Mouse (Mus musculus): ENCODE data around the gene Purb. TPM values are rescaled to one million over a fixed set of nuclear protein-coding genes. Genes with fewer than 3 reads are reported as not detected.
"Not testable (repeated sequence)": the region's sequence is repeated elsewhere in the genome, so short reads cannot be mapped to it uniquely, and the experiment has no call there.

Purb gene
- total RNA-seq, 2 experiments from 2014 or later, result 61.3 to 65.6 TPM

- DNase-seq (ENCODE audit: low spot score in 2 of 2), result no peak
Measured at GRCm38 (mm10) chr11:6445951-6446350, 29.8 kb downstream of the Purb start.

DNA sequence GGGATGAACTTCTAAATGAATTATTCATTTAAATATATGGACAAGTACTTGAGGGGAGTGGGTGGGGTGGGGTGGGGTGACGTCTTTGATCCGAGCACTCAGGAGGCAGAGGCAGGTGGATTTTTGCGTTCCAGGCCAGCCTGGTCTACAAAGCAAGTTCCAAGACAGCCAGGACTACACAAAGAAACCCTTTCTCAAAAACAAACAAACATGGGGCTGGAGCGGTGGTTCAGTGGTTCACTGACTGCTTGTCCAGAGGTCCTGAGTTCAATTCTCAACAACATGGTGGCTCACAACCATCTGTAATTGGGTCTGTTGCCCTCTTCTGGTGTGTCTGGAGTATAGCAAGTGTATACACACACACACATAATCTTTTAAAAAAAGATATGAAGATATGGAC is 30.3 kb downstream of the Purb start:
- no peak for DNase-seq (ENCODE audit: low spot score in 2 of 2)

GRCm38 (mm10) chr11:6444077-6444853 is 31.5 kb downstream of the Purb start, which contains the start of gene H2afv:
Gene H2afv (minus strand): TSS chr11:6444443.
- DNase-seq (ENCODE audit: low spot score in 2 of 2), result peak; percentile 98 to 99

- no peak for DNase-seq (ENCODE audit: low spot score in 2 of 2)
Measured at GRCm38 (mm10) chr11:6443727-6444076, 32.0 kb downstream of the Purb start.

DNA sequence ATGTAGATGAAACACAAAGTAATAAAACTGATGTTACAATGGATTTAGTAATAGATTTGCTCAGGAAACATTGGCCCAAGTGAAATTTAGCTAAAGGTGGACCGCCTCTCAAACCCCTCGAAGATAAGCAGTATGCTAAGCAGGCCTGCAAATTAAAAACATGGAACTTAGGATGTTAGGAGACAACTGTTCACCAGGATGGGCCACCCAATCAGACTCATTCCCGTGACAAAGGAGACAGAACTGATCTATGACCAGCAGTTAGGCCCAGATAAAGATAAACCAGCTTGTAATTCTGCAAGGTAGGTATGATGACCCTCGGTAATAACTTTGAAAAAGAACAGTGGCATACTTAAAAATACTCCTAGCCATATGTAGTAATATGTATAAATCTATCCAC is 32.6 kb downstream of the Purb start:
- DNase-seq (ENCODE audit: low spot score in 2 of 2), result no peak

- DNase-seq (ENCODE audit: low spot score in 2 of 2), result no peak
Measured at GRCm38 (mm10) chr11:6442566-6442965, 33.2 kb downstream of the Purb start.

GRCm38 (mm10) chr11:6440171-6440570 is 35.5 kb downstream of the Purb start:
- DNase-seq (ENCODE audit: low spot score in 2 of 2), result no peak

- DNase-seq (ENCODE audit: low spot score in 2 of 2), result no peak
Measured at GRCm38 (mm10) chr11:6437667-6438066, 38.0 kb downstream of the Purb start.

DNA sequence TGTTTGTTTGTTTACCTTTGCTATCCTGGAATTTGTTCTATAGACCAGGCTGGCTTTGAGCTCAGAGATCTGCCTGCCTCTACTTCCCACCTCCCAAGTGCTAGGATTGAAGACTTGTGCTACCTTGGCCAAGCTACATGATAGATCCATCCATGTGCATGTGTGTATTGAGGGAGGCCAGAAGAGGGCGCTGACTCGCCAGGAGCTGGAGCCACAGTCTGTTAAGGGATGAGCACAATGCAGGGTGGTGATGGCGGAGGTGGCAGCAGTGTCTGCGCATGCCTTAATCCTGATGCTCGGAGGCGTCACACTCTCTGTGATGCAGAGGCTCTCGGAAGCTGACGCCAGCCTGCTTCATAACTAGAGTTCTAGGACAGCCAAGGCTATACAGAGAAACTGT is 39.3 kb downstream of the Purb start:
- DNase-seq (ENCODE audit: low spot score in 2 of 2), result peak; percentile 48 to 54

DNA sequence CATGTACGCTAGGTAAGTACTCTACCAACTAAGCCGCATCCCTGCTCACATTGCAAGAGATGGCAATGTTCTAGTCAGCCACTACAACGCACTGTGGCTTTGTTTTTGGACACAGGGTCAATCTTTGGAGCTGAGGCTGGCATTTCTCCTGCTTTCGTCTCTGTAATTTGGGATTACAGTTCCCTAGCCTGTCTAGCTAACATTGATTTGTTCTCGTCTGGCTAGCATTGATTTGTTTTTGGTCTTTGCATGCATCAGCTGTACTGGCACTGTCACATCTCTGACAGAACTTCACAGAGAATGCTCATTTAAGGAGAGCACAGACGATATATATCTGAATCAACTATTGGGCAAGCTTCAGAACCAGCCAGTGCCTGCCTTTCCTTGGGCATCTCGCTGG is 45.5 kb downstream of the Purb start:
- DNase-seq (ENCODE audit: low spot score in 2 of 2), result no peak

- DNase-seq (ENCODE audit: low spot score in 2 of 2), result no peak
Measured at GRCm38 (mm10) chr11:6420722-6421350, 54.9 kb downstream of the Purb start.

- no peak for DNase-seq (ENCODE audit: low spot score in 2 of 2)
Measured at GRCm38 (mm10) chr11:6420283-6420703, 55.4 kb downstream of the Purb start.

DNA sequence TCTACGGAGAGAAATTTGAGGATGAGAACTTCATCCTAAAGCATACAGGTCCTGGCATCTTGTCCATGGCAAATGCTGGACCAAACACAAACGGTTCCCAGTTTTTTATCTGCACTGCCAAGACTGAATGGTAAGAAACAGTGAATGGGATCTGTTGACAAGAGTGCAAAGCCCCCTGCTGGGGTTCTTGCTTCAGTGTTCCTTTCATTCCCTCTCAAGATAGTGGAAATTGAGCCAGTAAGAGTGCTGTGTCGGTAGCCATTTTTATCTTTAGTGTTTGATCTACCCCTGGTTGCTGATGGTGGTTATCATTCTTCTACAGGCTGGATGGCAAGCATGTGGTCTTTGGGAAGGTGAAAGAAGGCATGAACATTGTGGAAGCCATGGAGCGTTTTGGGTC is 56.6 kb downstream of the Purb start:
- DNase-seq (ENCODE audit: low spot score in 2 of 2), result not testable (repeated sequence)

- no peak for DNase-seq (ENCODE audit: low spot score in 2 of 2)
Measured at GRCm38 (mm10) chr11:6418751-6419150, 57.0 kb downstream of the Purb start.

Small RNAs within 50 kb of the gene (microRNA-seq; reads per million reads assigned to microRNA genes)
- gene Gm22123 (ENCODE audit: borderline number of aligned reads in 2 of 2), result 0.47 to 1.2 reads per million in 2 experiments

Other genes with a start within 250 kb of the Purb start
- under 1 TPM in 1 of 2 experiments, not detected in 1; 0.06 TPM for gene Npc1l1, start 245.8 kb downstream of the Purb start, total RNA-seq (2021)
- gene Ddx56, start 208.1 kb downstream of the Purb start, total RNA-seq (2021), result 10 to 100 TPM; 48.2 to 52.5 TPM
- gene Tmed4, start 201.0 kb downstream of the Purb start, total RNA-seq (2021), result 100 to 1,000 TPM; 107 to 112 TPM
- gene Ogdh, start 184.3 kb downstream of the Purb start, total RNA-seq (2021), result 100 to 1,000 TPM; 633 to 799 TPM
- gene Zmiz2, start 86.8 kb downstream of the Purb start, total RNA-seq (2021), result 10 to 100 TPM; 48.8 to 51.2 TPM
- gene Ppia, start 60.5 kb downstream of the Purb start, total RNA-seq (2021), result 1,000 to 10,000 TPM; 1,645 to 1,705 TPM
- gene H2afv, start 31.5 kb downstream of the Purb start, total RNA-seq (2021), result 10 to 100 TPM; 46.1 to 49.3 TPM
- 1 to 10 TPM; 1.8 to 4.5 TPM for gene Myo1g, start 45.0 kb upstream of the Purb start, total RNA-seq (2021)
- 10 to 100 TPM; 41.7 to 60.2 TPM for gene Ccm2, start 71.0 kb upstream of the Purb start, total RNA-seq (2021)
- 1 to 10 TPM; 1.6 to 1.9 TPM for gene Nacad, start 130.1 kb upstream of the Purb start, total RNA-seq (2021)
- gene Tbrg4, start 150.2 kb upstream of the Purb start, total RNA-seq (2021), result 10 to 100 TPM; 67.7 to 77.0 TPM
- not detected for gene Wap, start 162.7 kb upstream of the Purb start, total RNA-seq (2021)
- 10 to 100 TPM; 18.8 to 20.3 TPM for gene Ramp3, start 182.6 kb upstream of the Purb start, total RNA-seq (2021)

Data from adrenal gland, adult 18-20 months (tissue).